In the genomic region with DNA sequence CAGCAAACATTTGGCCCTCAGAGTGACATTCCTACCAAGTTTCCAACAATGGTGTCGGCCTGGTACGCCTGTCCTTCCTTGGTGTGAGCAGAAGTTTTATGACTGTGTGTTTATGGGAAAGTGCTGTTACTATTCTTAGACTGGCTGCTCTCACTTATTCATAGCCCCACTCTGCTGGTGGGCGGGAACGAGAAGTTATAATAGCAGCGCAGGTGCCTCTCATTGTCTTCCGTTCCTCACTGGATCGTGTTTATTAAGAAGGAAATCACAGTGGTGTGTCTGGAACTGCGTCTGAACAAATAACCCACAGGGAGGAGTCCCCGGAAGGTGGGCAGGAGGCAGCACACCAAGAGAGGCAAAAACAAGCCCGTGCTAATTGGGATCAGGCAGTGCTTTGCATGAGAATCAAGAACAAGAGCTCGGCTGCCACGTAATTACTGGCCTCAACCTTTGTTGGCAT, we compare ENCODE assay signal across 8 mouse cellular contexts.
DNase-seq lines count a peak whose midpoint lies in the region; ATAC-seq and TF ChIP-seq lines count a peak whose summit lies in the region.

No protein-coding gene starts in this region.

- TF ChIP-seq POLR2A in kidney, adult 2 months (IDR thresholded peaks at IDR 0.05; ENCODE audit: low read depth, low read length) = no peak

- peak overlapping the region; percentile 35 for H3K4me2 ChIP-seq in limb, embryonic 13.5 days (replicated peaks)

- WGBS in limb, embryonic 13.5 days = 19% methylated on average over 12 of the region's 12 CpGs
- WGBS in kidney, adult 2 months = 44% methylated on average over 12 of the region's 12 CpGs

- no peak for ATAC-seq in limb, embryonic 13.5 days (ENCODE audit: low FRiP score, low read depth)
- no peak for ATAC-seq in erythroblast, adult 5-6 weeks (replicated peaks; ENCODE audit: low FRiP score, poor library complexity, severe bottlenecking)

- no peak overlapping the region for H3K27ac ChIP-seq in limb, embryonic 13.5 days
- no peak overlapping the region for H3K27ac ChIP-seq in kidney, adult 2 months (ENCODE audit: insufficient read depth, low read depth, low read length)

- H3K9ac ChIP-seq in limb, embryonic 13.5 days = no peak overlapping the region

- intact Hi-C loops in left cerebral cortex, postnatal 10 days (cut with DNase I) = loop anchor here (10.0 kb wide), 2 partner anchors 428 to 518 kb away; no protein-coding TSS in a partner anchor

- H3K9me3 ChIP-seq in limb, embryonic 13.5 days = no peaks in the 10 kb centered on the region; the same call in 1 of the 2 replicates

- peaks cover 10% of the 10 kb centered on the region for H3K4me1 ChIP-seq in limb, embryonic 13.5 days
- H3K4me1 ChIP-seq in kidney, adult 2 months (ENCODE audit: control insufficient read depth, insufficient read depth, low read length) = no peaks in the 10 kb centered on the region

- peaks cover 6% of the 10 kb centered on the region; the same call in 1 of the 2 replicates for H3K27me3 ChIP-seq in limb, embryonic 13.5 days
- no peaks in the 10 kb centered on the region for H3K27me3 ChIP-seq in kidney, adult 2 months (replicated peaks; ENCODE audit: control insufficient read depth, insufficient read depth, low read length)

- H3K4me3 ChIP-seq in limb, embryonic 13.5 days = no peak overlapping the region
- no peak overlapping the region for H3K4me3 ChIP-seq in kidney, adult 2 months (ENCODE audit: insufficient read depth, low read depth, low read length)

- no peak for TF ChIP-seq CTCF in kidney, adult 2 months (conservative IDR thresholded peaks at IDR 0.05; ENCODE audit: insufficient read depth, insufficient read length, low read depth, low read length)

- DNase-seq in left cerebral cortex, adult 11 months (ENCODE audit: low spot score) = peak; percentile 2
- DNase-seq in left cerebral cortex, postnatal 10 days (ENCODE audit: extremely low spot score in 1 of 2, low spot score in 2 of 2) = no peak
- DNase-seq in CD8-positive naive resting alpha-beta T cell, adult 2 months (ENCODE audit: low read depth in 2 of 2, low spot score in 2 of 2) = peak; percentile 67 to 74
- peak; percentile 27 for DNase-seq in heart, adult 8-10 months (ENCODE audit: low spot score)
- no peak for DNase-seq in adrenal gland, adult 18-20 months (ENCODE audit: low spot score in 2 of 2)
- no peak for DNase-seq in kidney, adult 2 months

- H3K36me3 ChIP-seq in limb, embryonic 13.5 days = no peaks in the 10 kb centered on the region
- no peaks in the 10 kb centered on the region for H3K36me3 ChIP-seq in kidney, adult 2 months (ENCODE audit: control insufficient read depth, insufficient read depth, low read length)

Comparison
In these comparisons a context has a peak if more than half of its experiments do, and no peak if none do; other contexts are left out.
1. DNase-seq: peak in left cerebral cortex, adult 11 months (single experiment), CD8-positive naive resting alpha-beta T cell, adult 2 months (2 of 2) and heart, adult 8-10 months (single experiment); none in left cerebral cortex, postnatal 10 days (0 of 2), adrenal gland, adult 18-20 months (0 of 2) and kidney, adult 2 months (single experiment).